In genomic region chr15:99020171-99020570, GRCm38 (mm10) we compare ENCODE assay signal across 24 mouse cellular contexts. TPM values are rescaled to one million over a fixed set of nuclear protein-coding genes. Genes with fewer than 3 reads are reported as not detected.
"Had no signal": no experiment of that assay in that cellular context is flagged by ENCODE, and none has a peak within 500 bp of the region (broad histone marks: within the 10 kb centered on the region; RNA-seq: fewer than 3 reads in every experiment).

No protein-coding gene starts in this region.

- H3K9me3 ChIP-seq: heart, embryonic 15.5 days; kidney, embryonic 15.5 days; limb, embryonic 15.5 days; liver, embryonic 12.5 days had no signal

- H3K27ac ChIP-seq: heart, adult 2 months; heart, embryonic 13.5 days; heart, embryonic 15.5 days; hindbrain, embryonic 14.5 days; kidney, embryonic 15.5 days; liver, embryonic 12.5 days; liver, embryonic 14.5 days had no signal

- H3K9ac ChIP-seq: heart, embryonic 15.5 days; hindbrain, embryonic 14.5 days; kidney, embryonic 15.5 days; limb, embryonic 12.5 days; limb, embryonic 15.5 days; liver, embryonic 12.5 days; liver, embryonic 14.5 days had no signal

- ATAC-seq: hindbrain, embryonic 16.5 days; intestine, embryonic 16.5 days; liver, embryonic 12.5 days had no signal

- H3K4me2 ChIP-seq: heart, embryonic 11.5 days; hindbrain, embryonic 14.5 days; kidney, embryonic 15.5 days; limb, embryonic 15.5 days; liver, embryonic 12.5 days had no signal

- DNase-seq: gastrocnemius, postnatal 14 days; gastrocnemius, postnatal 36 days; heart, adult 11 months; heart, adult 2 months; heart, postnatal 14 days; heart, postnatal 36 days; kidney, adult 11 months; kidney, adult 9 months; kidney, postnatal 14 days; layer of hippocampus, adult 9-11 months; layer of hippocampus, postnatal 36 days; left cerebral cortex, postnatal 4 days had no signal

- H3K4me3 ChIP-seq: heart, adult 2 months; heart, embryonic 13.5 days; heart, embryonic 15.5 days; kidney, embryonic 15.5 days; limb, embryonic 12.5 days; limb, embryonic 15.5 days; liver, embryonic 12.5 days had no signal

- H3K27me3 ChIP-seq: heart, embryonic 15.5 days; kidney, embryonic 15.5 days; limb, embryonic 15.5 days had no signal

- H3K36me3 ChIP-seq: heart, embryonic 13.5 days; heart, embryonic 15.5 days; kidney, embryonic 15.5 days; limb, embryonic 12.5 days; limb, embryonic 15.5 days; liver, embryonic 12.5 days had no signal

RNA-seq across cellular contexts. Expression of gene Troap, which starts 54.2 kb away (rescaled TPM):
- polyA plus RNA-seq: liver, adult 2 months had no signal
